Mouse (Mus musculus) hindbrain, embryonic 10.5 days (tissue): Measurements from ENCODE around the gene Prkar1a. TPM values are rescaled to one million over a fixed set of nuclear protein-coding genes. Genes with fewer than 3 reads are reported as not detected.

Experiments
- DNase-seq: peaks from one replicate; pipeline ENCODE4 v3.0.0-alpha.2; 2017; ENCODE audit warnings: low spot score
- H3K27ac ChIP-seq: fragments of 300-500 bp; sonication (generic); 2 replicates; pipeline ENCODE4 v1.5.1; 2016; ENCODE audit warnings: mild to moderate bottlenecking, moderate library complexity
- H3K27me3 ChIP-seq: fragments of 300-500 bp; sonication (generic); 2 replicates; pipeline ENCODE4 v1.6.1; 2016; ENCODE audit warnings: mild to moderate bottlenecking; ENCODE audit not compliant: poor library complexity, insufficient read depth, severe bottlenecking
- H3K36me3 ChIP-seq: fragments of 300-500 bp; sonication (generic); 2 replicates; pipeline ENCODE4 v1.6.1; 2016; ENCODE audit warnings: mild to moderate bottlenecking, moderate library complexity
- H3K4me1 ChIP-seq: fragments of 300-500 bp; sonication (generic); replicated peaks from 2 replicates; pipeline ENCODE4 v1.6.1; 2016; ENCODE audit warnings: mild to moderate bottlenecking
- H3K4me3 ChIP-seq: fragments of 300-500 bp; sonication (generic); 2 replicates; pipeline ENCODE4 v1.5.1; 2016; ENCODE audit warnings: mild to moderate bottlenecking, moderate library complexity
- H3K9me3 ChIP-seq: fragments of 300-500 bp; sonication (generic); 2 replicates; pipeline ENCODE4 v1.6.1; 2016; ENCODE audit warnings: mild to moderate bottlenecking, moderate library complexity
- WGBS: fragments of 180-500 bp; shearing (Covaris S2); methylation state at CpG from one replicate; pipeline ENCODE4 v1.1.7; 2016; 5-methylcytosine and 5-hydroxymethylcytosine counted together
- polyA plus RNA-seq: library from polyadenylated mRNA; unstranded; fragments of >200 nt; fragmentation: Nextera tagmentation; extraction: Ambion mirVana; gene quantifications from 2 replicates; pipeline ENCODE4 v1.2.1, GENCODE M21; 2016

Prkar1a gene
- polyA plus RNA-seq, 1 experiment from 2014 or later, result 331 TPM

DNA sequence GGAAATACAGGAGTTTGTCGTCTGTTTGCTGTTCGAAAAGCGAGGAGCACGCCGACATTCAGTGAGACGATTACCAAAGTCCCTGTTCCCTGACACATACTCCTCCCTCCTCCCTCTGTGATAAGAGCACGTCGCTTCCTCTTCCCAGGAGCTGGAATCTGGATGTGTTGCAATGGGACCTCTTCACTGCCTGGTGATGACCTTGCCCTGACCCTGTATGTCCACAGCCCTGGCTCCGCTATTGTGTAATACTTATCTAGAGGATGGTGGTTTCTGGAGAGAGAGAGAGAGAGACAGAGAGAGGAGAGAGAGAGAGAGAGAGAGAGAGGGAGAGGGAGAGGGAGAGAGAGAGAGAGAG, 56.8 kb downstream of the Prkar1a start:
- WGBS, result 72% methylated on average over 9 of the region's 9 CpGs
- no peaks in the 10 kb centered on the region for H3K9me3 ChIP-seq

DNA sequence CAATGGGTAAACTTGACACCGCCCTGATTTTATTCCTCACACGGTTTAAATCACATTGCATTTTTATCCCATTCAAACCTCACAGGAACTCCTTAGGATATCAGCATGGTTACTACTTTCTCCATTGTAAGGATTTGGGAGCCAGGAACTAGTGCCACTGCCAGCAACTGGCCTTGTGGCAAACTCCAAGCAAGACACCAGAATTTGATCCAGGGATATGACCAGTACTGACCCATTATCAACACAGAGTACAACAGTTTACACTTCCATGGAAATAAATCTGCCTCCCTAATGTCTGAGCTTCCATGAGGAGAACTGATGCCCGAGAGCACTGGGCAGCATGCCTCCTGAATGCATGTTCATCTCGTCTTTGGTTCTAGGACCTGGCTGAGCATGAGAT, 57.4 kb downstream of the Prkar1a start:
- Histone ChIP-seq H3K27me3 (no peaks in the 10 kb centered on the region), H3K4me3 (no peak overlapping the region), H3K4me1 (peaks cover 17% of the 10 kb centered on the region), H3K27ac (no peak overlapping the region), H3K9me3 (no peaks in the 10 kb centered on the region), H3K36me3 (no peaks in the 10 kb centered on the region)
- no peak for DNase-seq
- 82% methylated on average over 4 of the region's 4 CpGs for WGBS

More for the DNA sequence above, 56.8 kb downstream of the Prkar1a start:
- Histone ChIP-seq H3K4me3 (no peak overlapping the region), H3K27ac (no peak overlapping the region), H3K36me3 (no peaks in the 10 kb centered on the region), H3K4me1 (peaks cover 17% of the 10 kb centered on the region), H3K27me3 (no peaks in the 10 kb centered on the region)
- no peak for DNase-seq

DNA sequence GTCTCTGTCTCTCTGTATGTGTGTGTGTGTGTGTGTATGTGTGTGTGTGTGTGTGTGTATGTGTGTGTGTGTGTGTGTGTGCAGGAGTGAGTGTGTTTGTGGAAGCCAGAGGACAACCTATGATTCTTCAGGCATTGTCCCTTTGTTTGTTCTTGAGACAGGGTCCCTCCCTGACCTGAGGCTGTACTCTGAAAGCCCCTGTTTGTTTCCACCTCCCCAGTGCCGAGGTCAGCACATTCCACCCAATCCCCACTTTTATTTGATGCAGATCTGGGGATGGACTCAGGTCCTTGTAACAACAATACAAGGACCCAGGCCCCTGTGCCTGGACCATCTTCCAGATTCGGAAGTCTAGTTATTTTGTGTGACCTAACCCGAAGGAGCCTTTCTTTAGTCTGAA, 58.2 kb downstream of the Prkar1a start:
- Histone ChIP-seq H3K27me3 (no peaks in the 10 kb centered on the region), H3K27ac (no peak overlapping the region), H3K4me3 (no peak overlapping the region), H3K36me3 (no peaks in the 10 kb centered on the region), H3K4me1 (peaks cover 10% of the 10 kb centered on the region), H3K9me3 (no peaks in the 10 kb centered on the region)
- WGBS, result 69% methylated on average over 3 of the region's 3 CpGs
- DNase-seq, result no peak

DNA sequence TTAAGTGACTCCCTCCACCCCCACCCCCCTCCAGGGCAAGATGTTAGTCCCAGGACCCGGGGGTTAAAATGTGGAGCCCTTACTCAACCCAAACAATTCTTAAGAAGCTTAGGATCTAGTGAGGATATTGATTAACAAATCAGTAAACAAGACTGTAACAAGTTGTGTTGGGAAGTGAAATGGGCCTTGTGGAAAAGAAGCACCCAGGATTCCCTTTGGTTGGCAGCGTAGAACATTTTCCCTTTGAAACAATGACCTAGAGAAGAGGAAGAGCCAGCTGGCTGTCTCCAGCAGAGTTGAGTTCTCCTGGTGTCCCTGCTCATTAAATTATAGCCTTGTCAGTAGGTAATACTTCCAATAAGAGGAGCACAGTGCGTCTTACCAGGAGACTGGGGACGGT, 59.6 kb downstream of the Prkar1a start:
- H3K4me1 ChIP-seq, result peaks cover 15% of the 10 kb centered on the region
- 95% methylated on average over 4 of the region's 4 CpGs for WGBS
- no peak overlapping the region for H3K27ac ChIP-seq
- H3K4me3 ChIP-seq, result no peak overlapping the region
- no peaks in the 10 kb centered on the region for H3K9me3 ChIP-seq
- DNase-seq, result no peak
- H3K36me3 ChIP-seq, result no peaks in the 10 kb centered on the region
- H3K27me3 ChIP-seq, result no peaks in the 10 kb centered on the region

DNA sequence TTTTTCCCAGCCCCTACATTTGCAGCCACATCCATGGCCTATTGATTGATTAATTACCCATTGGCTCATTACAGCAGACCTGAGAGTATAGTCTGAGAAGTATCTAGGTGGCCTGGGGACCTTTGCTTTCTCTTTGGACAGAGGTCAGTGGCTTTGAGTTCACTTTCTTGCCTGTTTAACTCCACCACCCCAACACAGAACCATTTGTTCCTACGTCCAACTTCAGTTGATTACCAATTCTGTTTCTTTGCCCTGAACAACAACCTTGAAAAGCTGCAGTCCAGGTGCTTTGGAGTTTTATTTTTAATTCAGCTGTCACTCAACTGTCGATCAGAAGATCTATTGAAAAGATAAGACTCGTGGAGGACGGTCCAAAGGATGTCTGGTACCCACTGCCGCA, 60.3 kb downstream of the Prkar1a start:
- no peak overlapping the region for H3K4me3 ChIP-seq
- WGBS, result 87% methylated on average over 5 of the region's 5 CpGs
- H3K36me3 ChIP-seq, result no peaks in the 10 kb centered on the region
- no peaks in the 10 kb centered on the region for H3K9me3 ChIP-seq
- no peak overlapping the region for H3K27ac ChIP-seq
- no peak for DNase-seq
- H3K4me1 ChIP-seq, result peaks cover 13% of the 10 kb centered on the region
- H3K27me3 ChIP-seq, result no peaks in the 10 kb centered on the region

DNA sequence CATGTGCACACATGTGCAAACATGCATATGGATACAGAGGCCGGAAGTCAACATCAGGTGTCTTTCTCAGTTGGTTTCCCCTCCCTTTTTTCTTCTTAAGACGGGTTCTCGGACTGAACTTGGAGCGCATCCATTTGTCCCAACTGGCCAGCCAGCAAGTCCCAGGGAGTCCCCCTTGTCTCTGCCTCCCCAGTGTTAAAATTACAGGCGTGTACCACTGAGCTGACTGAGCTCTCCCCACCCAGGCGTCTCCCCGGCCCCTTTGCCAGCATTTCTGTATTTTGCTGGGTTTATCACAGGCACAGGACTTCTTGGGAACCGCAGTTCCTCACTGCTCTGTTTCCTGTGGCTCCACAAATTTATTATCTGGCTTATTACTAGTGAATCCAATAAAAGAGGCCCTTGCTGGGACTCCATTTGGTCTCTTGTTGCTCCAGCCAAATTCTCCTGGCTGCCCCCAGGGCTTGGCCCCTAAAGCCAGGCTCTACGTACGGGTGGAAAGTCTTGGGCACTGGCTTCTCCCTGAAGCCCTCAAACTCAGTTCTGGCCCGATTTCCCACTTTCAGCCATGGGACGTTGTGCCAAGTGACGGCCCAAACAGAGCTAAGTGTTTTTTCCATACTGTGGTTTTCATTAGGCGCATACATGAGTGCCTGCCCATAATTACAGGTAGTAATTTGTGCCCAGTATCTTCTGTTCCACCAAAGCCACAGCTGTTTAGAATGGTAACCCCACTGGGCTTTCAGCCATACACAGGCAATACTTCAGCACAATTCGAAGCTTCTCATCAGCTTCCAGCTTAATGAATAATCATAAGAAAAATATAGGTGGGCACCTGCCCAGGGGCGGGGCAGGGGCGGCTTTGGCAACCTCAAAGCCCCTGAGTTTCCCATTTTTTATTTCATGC, 65.4 kb downstream of the Prkar1a start:
- Histone ChIP-seq H3K27ac (no peak overlapping the region), H3K4me3 (no peak overlapping the region), H3K27me3 (peaks cover 5% of the 10 kb centered on the region), H3K4me1 (peaks cover 19% of the 10 kb centered on the region; the same call in 1 of the 2 replicates), H3K9me3 (no peaks in the 10 kb centered on the region), H3K36me3 (no peaks in the 10 kb centered on the region)
- DNase-seq, result no peak
- 87% methylated on average over 17 of the region's 17 CpGs for WGBS

DNA sequence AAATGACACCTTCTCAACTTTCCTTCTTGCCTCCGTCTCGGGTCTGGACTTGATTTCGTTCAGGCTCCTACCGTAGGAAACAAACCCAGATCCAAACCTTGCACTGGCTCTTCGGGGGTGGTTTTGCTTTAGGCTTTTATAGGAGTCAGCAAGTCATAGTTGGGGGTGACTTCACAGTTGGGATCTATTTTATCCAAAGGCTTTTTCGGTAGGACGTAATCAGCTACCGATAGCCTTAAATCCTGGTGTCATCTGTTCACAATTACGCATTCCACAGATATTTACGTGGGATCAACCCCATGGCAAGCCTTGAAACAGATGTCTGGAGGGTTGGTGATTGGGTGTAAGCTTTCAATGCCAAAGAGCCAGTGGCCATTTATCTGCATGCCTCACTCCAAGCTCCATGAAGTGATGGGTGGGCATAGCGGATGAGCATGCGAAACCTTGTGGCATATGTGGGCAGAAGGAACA, 66.1 kb downstream of the Prkar1a start:
- H3K9me3 ChIP-seq, result no peaks in the 10 kb centered on the region
- peaks cover 12% of the 10 kb centered on the region for H3K27me3 ChIP-seq
- no peak overlapping the region for H3K4me3 ChIP-seq
- H3K36me3 ChIP-seq, result no peaks in the 10 kb centered on the region
- no peak overlapping the region for H3K27ac ChIP-seq
- DNase-seq, result no peak
- H3K4me1 ChIP-seq, result peaks cover 19% of the 10 kb centered on the region; the same call in 1 of the 2 replicates
- WGBS, result 80% methylated on average over 12 of the region's 12 CpGs

DNA sequence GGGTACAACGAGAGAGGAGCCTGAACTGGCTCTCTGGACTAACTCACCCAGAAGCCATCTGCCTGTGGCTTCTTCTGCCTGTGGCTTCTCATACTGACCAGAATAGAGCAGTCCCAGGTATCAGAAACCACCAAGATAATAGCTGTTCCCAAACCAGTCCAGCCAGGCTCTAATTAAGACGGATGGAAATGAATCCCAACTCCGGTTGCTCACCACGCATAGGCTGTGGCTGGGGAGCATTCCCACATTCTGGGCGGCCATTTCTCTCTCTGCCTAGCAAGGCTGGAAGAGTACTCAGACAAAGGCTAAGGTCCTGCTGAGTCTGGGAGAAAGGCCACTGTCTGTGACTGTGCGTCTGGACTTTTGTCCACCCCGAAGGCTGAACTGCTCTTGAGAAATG, 67.8 kb downstream of the Prkar1a start:
- H3K4me3 ChIP-seq, result no peak overlapping the region
- no peak overlapping the region for H3K27ac ChIP-seq
- H3K9me3 ChIP-seq, result no peaks in the 10 kb centered on the region
- H3K27me3 ChIP-seq, result peaks cover 29% of the 10 kb centered on the region
- peaks cover 33% of the 10 kb centered on the region for H3K4me1 ChIP-seq
- WGBS, result 75% methylated on average over 7 of the region's 7 CpGs
- no peaks in the 10 kb centered on the region for H3K36me3 ChIP-seq
- no peak for DNase-seq

DNA sequence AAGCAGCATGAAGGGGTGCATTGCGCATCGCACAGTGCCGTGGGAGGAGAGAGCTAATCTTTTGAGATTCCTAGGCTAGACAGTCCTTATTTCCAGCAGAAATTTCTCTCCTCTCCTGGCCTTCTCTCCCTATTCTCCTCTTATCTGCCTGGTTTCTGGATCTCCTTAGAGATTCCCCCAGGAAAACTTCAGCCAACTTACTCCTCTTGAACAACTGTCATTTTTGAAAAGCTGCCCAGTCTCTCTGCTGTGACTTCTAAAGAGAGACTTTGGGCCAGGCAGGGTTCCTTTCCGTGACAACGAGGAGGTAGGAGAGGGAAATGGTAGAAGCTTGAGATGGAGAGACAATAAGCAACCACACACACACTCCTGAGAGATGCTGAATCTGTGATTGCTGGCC, 68.2 kb downstream of the Prkar1a start:
- Histone ChIP-seq H3K27ac (no peak overlapping the region), H3K36me3 (no peaks in the 10 kb centered on the region), H3K9me3 (no peaks in the 10 kb centered on the region), H3K27me3 (peaks cover 33% of the 10 kb centered on the region), H3K4me1 (peaks cover 37% of the 10 kb centered on the region), H3K4me3 (no peak overlapping the region)
- 88% methylated on average over 5 of the region's 5 CpGs for WGBS
- no peak for DNase-seq

DNA sequence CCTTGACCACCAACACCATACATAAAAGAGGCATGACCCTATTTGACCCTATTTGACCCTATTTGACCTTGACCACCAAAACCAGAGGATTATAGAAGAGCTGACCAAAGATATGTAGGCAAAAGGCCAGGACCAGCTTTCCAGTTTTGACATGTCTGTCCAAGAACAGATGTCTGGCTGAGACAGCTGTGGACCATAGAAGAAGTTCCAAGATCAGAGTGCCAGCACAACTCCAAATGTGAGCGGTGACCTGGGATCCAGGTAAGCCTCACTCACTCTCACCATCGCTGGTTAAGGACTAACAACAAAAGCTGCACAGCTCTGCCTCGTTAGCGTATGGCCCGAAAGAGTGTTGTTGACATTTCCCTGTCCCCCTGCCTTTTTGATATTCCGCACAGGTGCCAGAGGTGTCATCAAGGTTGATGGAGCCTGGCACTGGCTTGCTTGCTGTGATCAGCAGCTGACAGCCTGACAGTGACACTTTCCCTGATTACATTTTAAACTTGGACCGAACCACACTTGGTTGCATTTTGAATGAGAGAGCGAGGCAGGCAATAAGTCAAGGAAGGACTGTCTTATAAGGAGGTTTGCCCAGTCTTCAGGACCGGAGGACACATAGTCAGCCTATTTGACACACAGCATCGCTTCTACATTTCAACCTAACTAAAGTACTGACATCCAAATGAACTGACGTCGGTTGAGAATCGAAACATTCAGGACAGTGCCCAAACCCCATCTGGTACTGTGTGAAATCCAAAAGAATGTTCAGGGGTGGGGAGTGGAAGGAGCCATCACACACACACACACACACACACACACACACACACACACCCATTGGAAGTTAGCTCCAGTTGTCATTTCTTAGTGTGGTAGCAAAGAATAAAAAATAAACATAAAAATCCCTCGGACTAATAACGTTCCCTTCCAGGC, 69.0 kb downstream of the Prkar1a start:
- H3K9me3 ChIP-seq, result no peaks in the 10 kb centered on the region
- peaks cover 41% of the 10 kb centered on the region for H3K27me3 ChIP-seq
- H3K4me3 ChIP-seq, result no peak overlapping the region
- H3K36me3 ChIP-seq, result no peaks in the 10 kb centered on the region
- 91% methylated on average over 15 of the region's 15 CpGs for WGBS
- peaks cover 32% of the 10 kb centered on the region for H3K4me1 ChIP-seq
- H3K27ac ChIP-seq, result no peak overlapping the region
- DNase-seq, result no peak
